Mouse (Mus musculus) layer of hippocampus, adult 9-10 months (tissue): ENCODE measurements around the gene Thsd4.
"Not testable (repeated sequence)": the region's sequence is repeated elsewhere in the genome, so short reads cannot be mapped to it uniquely, and the experiment has no call there.

Experiments
- DNase-seq: peaks from one replicate; pipeline ENCODE4 v3.0.0; 2022; ENCODE audit warnings: low spot score

Thsd4 gene

GRCm38 (mm10) chr9:60213111-60213510, 308.7 kb downstream of the Thsd4 start:
- DNase-seq = no peak

GRCm38 (mm10) chr9:60208843-60209242, 313.0 kb downstream of the Thsd4 start:
- no peak for DNase-seq

GRCm38 (mm10) chr9:60203141-60203540, 318.7 kb downstream of the Thsd4 start:
- no peak for DNase-seq

- DNase-seq = no peak
Measured at GRCm38 (mm10) chr9:60200436-60200835, 321.4 kb downstream of the Thsd4 start.

- DNase-seq = no peak
Measured at GRCm38 (mm10) chr9:60198530-60199200, 323.2 kb downstream of the Thsd4 start.

DNA sequence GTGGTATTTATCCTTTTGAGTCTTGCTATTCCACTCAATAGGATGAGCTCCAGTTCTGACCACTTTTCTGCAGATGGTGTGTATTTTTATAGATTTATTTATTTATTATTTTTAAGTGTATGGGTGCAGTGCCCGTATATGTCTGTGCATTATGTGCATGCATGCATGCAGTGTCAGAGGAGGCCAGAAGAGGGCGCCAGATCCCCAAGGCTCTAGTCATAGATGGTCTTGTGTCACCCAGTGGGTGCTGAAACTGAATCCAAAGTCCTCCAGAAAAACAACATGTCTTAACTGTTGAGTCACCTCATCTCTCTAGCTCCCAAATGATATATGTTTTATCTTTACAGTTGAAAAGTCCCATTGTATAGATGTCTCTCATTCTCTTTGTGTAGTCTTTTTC, 326.3 kb downstream of the Thsd4 start:
- DNase-seq = no peak

GRCm38 (mm10) chr9:60194905-60195304, 326.9 kb downstream of the Thsd4 start:
- no peak for DNase-seq

DNA sequence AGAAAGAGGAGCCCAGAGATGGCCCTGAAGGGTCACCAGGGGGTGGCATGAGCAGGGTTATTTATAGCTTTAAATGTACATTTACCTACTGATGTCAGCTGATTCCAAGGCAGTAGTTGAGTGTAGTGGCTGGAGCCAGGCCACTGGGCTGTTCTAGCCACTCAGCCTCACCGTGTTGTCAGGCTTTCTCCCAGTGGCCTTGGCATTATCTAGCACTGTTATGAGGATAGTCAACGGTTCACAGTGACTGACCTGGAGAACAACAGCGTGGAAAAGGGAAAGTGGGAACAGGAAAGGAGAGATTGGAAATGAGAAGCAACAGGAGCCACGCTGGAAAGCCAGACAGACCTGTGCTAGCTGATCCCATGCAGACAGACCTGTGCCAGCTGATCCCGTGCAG, 329.5 kb downstream of the Thsd4 start:
- no peak for DNase-seq

- DNase-seq = no peak
Measured at GRCm38 (mm10) chr9:60187437-60187836, 334.4 kb downstream of the Thsd4 start.

GRCm38 (mm10) chr9:60186948-60187347, 334.9 kb downstream of the Thsd4 start:
- DNase-seq = no peak

DNA sequence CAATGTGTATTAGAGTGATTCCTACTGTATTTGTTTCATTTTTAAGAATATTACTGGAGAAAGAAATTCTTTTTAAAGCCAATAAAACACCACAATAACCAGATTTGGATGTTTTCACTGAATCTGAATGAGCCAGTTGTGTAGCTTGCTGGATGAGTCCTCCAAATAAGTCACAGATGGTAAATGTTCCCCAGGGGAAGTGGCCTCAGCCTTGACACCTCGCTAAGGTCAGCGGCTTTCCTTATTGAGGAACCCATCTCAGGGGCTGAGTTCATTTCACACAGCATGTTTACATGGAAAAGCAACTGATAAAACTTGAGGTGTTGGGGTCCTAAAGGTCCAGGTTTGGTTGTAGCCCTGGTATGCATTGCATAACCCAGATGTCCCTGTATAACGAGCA, 337.8 kb downstream of the Thsd4 start:
- no peak for DNase-seq

DNA sequence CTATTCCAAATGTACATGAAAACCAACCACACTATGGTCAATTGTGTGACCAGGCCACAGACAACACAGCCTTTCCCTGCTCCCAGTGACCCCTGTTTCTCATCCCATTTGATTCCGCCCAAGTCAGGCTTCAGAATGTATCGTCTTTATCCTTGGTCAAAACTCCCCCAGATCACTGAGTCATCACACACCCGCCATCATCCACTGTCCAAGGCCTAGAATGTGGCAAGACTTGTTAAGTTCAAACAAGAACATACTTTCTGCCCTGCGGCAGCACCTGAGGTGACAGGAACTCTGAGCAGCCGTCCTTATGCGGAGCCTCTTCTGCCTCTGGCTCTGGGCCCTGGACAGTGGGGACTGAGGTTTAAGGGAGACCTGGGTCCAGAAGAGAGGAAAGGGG, 339.5 kb downstream of the Thsd4 start:
- no peak for DNase-seq

DNA sequence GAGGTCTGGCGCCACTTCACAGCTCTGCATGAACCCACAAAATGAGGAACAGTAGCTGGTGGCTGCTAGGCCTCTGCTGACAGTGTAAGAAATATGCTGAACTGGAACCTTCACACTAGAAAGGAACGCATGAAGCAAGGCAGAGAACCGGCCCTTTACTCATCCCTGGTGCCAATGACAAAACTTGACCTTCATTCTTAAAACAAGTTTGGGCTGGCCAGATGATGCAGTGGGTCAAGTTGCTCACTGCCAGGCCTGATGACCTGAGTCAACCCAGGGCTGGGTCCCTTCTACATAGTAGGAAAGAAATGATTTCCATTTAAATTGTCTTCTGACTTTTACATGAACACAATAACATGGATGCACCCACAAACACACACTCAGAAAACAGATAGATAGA, 340.9 kb downstream of the Thsd4 start:
- no peak for DNase-seq

- DNase-seq = no peak
Measured at GRCm38 (mm10) chr9:60180114-60180513, 341.7 kb downstream of the Thsd4 start.

GRCm38 (mm10) chr9:60176311-60176710, 345.5 kb downstream of the Thsd4 start:
- no peak for DNase-seq

DNA sequence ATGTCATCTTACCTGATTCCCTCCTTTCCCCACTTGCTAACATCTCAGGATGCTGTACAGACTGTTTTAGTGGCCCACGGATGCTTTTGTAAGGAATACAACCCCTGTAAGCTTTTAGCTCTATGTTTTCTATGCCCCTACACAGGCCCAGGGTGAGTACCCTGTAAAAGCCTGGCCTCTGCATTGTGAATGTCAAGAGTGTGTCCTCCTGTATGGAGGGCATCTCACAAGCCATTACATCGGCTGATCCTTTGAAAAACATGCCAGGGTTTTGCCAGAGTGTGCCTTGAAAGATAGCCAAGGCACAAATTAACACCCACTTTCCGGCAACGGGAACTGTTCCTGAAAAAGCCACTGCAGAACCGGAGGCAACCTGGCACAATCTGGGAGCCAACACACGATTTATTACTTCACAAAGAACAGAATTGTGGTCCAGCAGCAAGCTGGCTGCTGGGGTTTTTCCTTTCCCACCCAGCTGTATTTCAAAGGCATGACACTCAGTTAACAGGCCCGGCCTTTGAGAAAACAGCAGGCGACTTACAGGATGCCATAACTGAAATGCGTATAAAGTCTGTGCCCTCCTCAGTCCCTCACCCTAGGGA, 349.3 kb downstream of the Thsd4 start:
- DNase-seq = not testable (repeated sequence)

DNA sequence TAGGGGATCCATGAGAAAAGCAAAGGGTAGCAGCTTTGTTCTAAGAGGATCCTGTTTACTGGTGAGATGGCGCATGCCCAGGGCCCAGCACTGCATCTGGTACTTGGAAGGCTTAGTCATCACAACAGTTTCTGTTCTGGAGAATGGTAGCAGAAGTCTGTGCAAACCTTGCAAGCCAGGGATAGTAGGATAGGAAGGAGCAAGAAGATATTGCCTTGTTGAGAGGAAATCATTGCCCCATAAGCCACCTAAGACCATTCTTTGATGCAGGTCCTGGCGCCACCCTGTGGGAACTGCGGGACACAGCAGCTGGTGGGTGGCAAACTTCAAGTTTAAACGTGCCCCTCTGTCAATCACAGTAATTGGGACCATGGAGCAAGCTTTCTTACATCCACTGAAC, 354.9 kb downstream of the Thsd4 start:
- no peak for DNase-seq

GRCm38 (mm10) chr9:60160855-60161254, 361.0 kb downstream of the Thsd4 start:
- DNase-seq = no peak

DNA sequence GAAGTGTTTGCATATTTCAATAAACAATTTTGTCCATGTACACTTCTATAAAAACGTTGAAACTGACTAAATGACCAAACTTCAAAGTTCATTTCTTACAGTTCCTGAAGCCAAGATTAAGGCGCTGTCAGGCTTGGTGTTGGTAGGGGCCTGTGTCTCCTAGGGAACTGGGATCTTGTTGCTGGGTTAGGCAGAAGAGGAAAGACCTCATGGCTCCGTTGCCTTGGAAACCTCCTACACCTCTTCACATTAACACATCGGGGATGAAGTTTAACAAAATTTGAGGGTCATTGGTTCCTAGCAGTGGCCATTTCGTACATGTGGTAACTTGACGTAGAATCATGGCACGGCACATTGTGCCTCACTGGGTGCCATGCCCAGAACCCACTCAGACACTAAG, 361.7 kb downstream of the Thsd4 start:
- no peak for DNase-seq

- DNase-seq = no peak
Measured at GRCm38 (mm10) chr9:60152990-60153389, 368.9 kb downstream of the Thsd4 start.

DNA sequence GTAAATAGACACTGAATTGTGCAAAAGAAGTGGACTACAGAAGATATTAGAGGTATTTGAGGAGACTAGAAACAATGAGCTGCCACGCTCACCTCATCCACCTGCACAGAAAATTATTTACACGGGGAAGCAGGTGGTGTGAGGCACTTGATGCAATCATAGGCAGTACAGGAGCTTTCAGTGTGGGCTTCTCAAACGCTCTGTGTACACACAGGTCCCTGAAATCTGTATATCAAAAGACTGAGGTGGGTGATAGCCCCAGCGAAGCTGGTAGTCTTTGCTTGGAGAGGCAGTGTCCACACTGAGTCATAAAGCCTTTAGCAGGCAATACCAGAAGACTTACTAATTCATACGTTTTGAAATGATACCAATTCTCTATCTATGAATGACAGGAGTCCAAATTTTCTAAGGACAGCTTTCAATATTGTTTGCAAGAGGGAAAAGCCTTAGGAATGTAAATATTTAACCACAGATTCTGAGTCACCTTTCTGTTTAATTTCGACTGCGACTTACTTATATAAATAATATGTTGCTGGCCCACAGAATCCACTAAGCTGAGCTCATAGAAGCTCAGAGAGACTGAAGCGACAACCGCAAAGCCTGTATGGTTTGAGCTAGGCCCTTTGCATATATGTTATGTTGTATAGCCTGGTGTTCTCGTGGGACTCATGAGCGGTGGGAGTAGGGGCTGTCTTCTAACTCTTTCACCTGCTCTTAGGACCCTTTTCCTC, 369.8 kb downstream of the Thsd4 start:
- no peak for DNase-seq

DNA sequence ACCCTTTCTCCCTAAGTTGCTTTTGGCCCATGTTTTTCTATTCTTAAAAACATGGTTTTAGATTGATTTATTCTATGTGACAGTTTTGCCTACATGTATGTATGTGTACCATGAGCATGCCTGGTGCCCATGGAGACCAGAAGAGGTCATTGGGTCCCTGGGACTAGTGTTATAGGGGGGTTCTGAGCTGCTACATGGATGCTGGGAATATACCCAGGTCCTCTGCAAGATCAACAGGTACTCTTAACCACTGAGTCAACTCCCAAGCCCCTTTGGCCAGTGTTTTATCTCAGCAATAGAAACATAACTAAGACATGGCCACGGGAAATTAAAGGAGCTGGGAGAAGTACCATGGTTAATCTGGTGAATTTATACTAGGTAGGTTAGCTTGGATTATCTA, 371.3 kb downstream of the Thsd4 start:
- DNase-seq = no peak

GRCm38 (mm10) chr9:60148988-60149387, 372.9 kb downstream of the Thsd4 start:
- no peak for DNase-seq
